Mouse (Mus musculus) urinary bladder, adult 2 months (tissue): Measurements from ENCODE around the gene Fam69a. TPM values are rescaled to one million over a fixed set of nuclear protein-coding genes. Genes with fewer than 3 reads are reported as not detected.
"Not testable (repeated sequence)": the region's sequence is repeated elsewhere in the genome, so short reads cannot be mapped to it uniquely, and the experiment has no call there.

ENCODE experiments used
- DNase-seq: peaks from one replicate; pipeline ENCODE4 v3.0.0; 2022; ENCODE audit warnings: low spot score
- polyA plus RNA-seq: library from polyadenylated mRNA; depleted of rRNA; stranded (reverse); fragments of >200 nt; gene quantifications from 2 replicates; pipeline ENCODE4 v1.2.3, GENCODE M21; 2012; rRNA removed

The Fam69a gene
- 16.6 and 17.4 TPM in 2 replicates for polyA plus RNA-seq

GRCm38 (mm10) chr5:107986967-107987834, at the start of gene Fam69a:
TSS of gene Fam69a (minus strand) at chr5:107987085.
- DNase-seq: peak; percentile 70

- no peak for DNase-seq
Measured at GRCm38 (mm10) chr5:108035523-108035922, 48.6 kb upstream of the Fam69a start.

DNA sequence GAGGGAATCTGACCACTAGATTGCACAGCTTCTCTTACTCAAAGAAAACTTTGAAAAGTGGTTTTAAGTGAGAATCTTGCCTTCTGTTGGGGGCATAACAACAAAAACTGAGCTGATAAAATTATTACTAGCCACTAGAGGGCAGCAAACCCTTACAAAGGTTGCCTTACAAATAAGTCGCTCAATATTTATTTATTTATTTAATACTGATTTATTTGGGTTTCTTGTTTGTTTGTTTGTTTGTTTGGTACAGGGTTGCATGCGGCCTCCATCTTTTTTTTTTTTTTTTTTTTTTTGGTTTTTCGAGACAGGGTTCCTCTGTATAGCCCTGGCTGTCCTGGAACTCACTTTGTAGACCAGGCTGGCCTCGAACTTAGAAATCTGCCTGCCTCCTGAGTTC, 47.3 kb upstream of the Fam69a start:
- no peak for DNase-seq

DNA sequence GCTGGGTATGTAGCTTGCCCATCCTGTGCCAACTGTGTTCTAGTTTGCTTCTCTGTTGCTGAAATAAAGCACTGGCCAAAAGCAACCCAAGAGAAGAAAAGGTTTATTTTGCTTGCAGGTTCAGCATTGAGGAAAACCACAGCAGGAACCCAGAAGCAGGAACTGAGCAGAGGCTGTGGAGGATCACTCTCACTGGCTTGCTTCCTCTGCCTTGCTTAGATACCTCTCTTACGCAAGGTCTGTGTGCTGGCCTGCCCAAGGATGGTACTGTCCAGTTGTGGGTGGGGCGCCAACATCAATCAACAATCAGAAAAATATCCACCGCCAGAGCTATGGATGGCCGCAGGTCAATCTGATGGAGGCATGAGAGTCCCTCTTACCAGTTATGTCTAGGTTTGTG, 44.4 kb upstream of the Fam69a start:
- DNase-seq: no peak

GRCm38 (mm10) chr5:108029968-108030367, 43.1 kb upstream of the Fam69a start:
- DNase-seq: no peak

DNA sequence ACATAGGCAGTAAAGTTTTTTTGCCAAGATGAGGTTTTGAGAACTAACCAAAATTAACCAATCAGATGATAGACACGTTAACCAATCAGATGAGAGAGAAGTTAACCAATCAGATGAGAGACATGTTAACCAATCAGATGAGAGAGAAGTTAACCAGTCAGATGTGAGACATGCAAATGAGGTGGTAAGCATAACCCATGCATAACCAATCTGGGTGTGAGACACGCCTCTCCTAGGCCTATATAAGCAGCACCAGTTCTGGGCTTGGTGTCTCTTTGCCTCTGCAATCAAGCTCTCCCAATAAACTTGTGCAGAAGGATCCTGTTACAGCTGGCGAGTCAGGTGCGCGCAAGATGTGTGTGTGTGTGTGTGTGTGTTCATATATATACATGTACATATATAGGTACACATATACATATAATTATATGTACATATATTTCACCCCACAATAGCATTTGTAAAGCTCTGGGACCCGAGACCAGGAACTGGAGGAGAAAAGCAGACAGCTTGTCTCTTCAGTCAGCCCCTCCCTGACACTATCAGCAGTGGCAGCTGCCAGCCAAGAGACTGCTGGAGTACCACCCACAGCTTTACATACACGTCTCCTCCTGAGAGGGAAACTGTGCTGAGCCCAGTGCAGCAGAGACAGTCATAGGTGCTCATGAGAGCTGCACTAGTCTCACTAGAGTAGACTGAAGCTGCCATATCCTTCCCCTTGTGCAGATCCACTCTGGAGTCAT, 42.1 kb upstream of the Fam69a start:
- not testable (repeated sequence) for DNase-seq

DNA sequence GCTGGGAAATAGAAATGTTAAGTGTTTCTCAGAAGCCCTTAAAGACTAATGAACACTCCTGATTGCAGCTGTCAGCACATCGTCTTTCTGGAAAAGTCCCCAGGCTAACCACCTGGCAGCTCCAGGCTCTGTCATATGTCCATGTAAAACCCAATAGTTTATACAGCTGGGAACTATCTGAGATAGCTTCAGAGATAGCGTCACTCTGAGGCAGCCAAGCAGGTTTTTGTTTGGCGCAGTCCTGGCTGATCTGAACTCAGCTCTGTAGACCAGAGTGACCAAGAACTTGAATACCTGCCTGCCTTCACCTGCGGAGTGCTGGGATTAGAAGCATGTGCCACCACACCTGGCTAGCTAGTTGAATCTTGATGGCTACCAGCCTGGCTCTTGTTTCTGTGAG, 41.3 kb upstream of the Fam69a start:
- no peak for DNase-seq

DNA sequence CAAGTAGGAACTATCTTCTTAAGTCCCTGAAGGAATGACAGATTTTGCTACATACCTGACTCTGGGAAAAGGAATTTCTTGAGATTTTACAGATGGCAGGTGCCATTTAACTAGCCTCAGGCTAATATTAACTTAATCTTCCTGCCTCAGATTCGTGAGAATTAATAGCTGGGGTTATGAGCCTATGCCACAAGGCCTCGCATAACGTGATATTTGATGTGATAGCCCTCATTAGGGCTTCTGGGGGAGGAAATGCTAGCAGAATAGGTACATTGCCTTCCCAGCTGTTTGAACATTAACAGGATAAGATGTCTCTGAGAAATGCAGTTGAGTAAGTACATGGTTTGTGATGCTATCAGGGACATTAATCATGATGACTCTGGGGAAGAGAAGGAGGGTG, 34.5 kb upstream of the Fam69a start:
- no peak for DNase-seq

GRCm38 (mm10) chr5:108019367-108019766, 32.5 kb upstream of the Fam69a start:
- no peak for DNase-seq

GRCm38 (mm10) chr5:108017232-108017631, 30.3 kb upstream of the Fam69a start:
- DNase-seq: no peak

DNA sequence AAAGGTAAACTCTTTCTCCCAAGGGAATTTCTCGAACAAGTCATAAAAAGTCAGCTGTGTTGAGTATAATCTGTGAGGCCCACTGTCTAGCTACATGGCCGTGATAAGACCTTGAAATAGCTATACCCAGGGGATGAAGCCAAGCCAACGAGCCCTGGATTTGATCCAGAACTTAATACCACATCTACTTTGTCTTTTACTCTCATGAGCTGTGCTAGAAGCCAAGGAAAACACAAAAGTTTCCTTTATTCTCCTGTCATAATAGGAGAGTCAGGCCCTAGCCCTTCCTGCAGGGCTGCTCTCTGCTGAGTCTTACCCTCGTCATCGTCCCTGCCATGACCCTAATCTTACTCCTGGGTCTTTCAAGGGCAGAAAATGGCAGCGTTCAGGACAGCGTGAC, 28.5 kb upstream of the Fam69a start:
- no peak for DNase-seq

DNA sequence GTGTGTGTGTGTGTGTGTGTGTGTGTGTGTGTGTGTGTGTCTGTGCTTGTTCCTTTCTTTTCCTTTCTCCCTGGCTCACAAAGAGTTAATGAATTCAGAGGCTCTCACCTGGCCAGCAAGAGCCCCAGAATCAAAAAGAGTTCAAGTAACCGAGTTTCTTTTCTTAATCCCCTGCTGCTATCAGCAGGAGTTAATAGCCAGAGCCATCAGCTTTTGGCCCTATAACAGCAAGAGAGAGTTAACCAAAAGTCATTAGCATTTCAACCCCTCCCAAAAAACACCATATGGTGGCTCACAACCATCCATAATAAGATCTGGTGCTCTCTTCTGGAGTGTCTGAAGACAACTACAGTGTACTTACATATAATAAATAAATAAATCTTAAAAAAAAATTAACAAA, 27.3 kb upstream of the Fam69a start:
- no peak for DNase-seq

- no peak for DNase-seq
Measured at GRCm38 (mm10) chr5:108009721-108010120, 22.8 kb upstream of the Fam69a start.

GRCm38 (mm10) chr5:108005134-108005533, 18.2 kb upstream of the Fam69a start:
- no peak for DNase-seq

DNA sequence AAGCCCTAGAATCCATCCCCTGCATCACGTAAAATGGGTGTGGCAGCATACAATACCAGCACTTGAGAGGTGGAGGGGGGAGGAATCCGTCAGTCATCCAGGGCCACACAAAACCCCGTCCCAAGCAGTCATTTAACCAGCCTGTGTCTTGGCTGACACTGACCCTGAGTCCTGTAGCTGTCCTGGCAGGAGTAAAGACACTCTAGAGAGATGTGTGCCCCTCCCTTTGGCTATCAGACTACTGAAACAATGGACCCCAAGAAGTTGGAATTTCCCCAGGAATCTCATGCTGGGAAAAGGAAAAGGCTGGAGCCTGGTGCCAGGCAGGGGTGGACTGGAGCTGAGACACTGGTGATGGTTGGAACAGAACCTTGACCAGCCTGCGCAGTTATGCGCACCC, 15.8 kb upstream of the Fam69a start:
- no peak for DNase-seq

DNA sequence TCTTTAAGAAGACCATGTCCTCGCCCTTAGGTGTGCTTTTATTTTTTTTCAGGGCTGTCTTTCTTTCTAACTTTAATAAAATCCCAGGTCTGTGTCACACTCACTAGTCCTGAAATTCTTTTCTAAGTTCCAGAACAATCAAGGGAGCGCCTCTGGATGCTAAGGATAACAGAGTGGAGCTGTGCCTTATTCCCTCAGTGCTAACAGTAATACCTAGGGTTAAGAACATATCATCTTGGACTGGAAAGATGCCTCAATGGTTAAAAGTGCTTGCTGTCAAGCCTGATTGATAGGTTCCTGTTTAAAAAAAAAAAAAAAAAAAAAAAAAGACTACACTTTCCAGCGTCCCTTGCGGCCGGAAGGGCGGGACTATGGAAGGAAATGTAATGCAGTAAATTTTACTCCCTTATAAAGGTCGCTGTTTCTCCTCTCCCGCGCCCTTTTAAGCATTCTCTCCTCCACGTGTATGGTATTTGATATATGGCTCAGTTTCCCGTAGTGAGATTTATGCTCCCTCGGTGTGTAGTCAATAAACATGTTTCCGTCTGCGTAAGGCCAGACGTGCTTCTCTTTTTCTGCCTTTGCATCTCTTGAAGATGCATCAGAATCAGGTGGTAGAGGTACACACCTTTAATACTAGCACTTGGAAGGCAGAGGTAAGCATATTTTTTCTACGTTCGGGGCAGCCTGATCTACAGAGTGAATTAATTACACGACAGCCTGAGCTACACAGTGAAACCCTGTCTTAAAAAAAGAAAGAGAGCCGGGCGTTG, 14.1 kb upstream of the Fam69a start:
- DNase-seq: no peak

GRCm38 (mm10) chr5:107997717-107998116, 10.8 kb upstream of the Fam69a start:
- no peak for DNase-seq

- no peak for DNase-seq
Measured at GRCm38 (mm10) chr5:107995936-107996335, 9.1 kb upstream of the Fam69a start.

DNA sequence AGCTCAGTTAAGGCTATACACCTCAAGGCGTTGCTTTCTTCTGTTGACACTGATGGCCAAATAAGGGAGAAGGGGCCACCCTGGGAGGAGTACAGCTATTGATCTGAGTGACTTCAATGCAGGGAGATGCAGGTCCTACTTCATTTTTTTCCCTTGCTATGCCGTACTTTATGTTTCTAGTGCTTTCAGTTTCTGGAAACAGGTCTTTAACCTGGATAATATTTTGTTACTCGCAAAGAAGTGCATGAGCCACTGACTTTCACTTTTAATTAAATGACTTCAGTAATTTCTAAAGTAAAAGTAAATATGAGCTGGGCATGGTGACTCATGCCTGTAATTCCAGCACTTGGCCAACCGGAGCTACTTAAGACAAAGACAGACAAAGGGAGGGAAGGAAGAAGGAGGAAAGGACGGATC, 958 bp upstream of the Fam69a start:
- DNase-seq: no peak

GRCm38 (mm10) chr5:107986255-107986966, 474 bp downstream of the Fam69a start:
- no peak for DNase-seq

- DNase-seq: no peak
Measured at GRCm38 (mm10) chr5:107983946-107984345, 2.9 kb downstream of the Fam69a start.

DNA sequence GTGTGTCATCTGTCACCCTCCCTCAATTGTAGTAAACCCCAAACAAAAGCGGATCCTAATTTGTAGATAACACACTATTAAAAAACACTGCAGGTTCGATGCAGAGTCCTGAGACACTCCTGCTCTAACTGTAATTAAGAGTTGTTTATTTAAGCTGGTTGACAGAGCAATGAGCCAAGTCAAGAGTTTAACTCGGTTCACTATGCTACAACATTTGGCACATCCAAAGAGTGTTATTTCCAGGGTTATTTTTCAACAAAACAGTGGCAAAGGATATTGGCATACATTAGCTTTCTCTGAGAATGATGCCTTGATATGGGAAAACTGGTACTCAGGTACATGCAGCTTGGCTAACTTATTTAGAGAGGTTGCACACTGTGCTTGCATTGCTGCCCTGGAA, 4.9 kb downstream of the Fam69a start:
- no peak for DNase-seq
